Mouse (Mus musculus): Measurements from ENCODE around the gene Auh.

GRCm38 (mm10) chr13:52890313-52890712 lies 39.2 kb downstream of the Auh start:
- TF ChIP-seq CTCF (IDR thresholded peaks at IDR 0.05; ENCODE audit: extremely low read depth, insufficient read length, insufficient replicate concordance, low read depth, low read length) (no peak), POLR2A (IDR thresholded peaks at IDR 0.05; ENCODE audit: low read depth, low read length) (no peak)

All from small intestine, adult 2 months (tissue).